Mouse (Mus musculus): ENCODE results near the gene Gnb2. TPM values are rescaled to one million over a fixed set of nuclear protein-coding genes. Genes with fewer than 3 reads are reported as not detected.

The Gnb2 gene
- polyA plus RNA-seq, 2 experiments, result 460 to 770 TPM

DNA sequence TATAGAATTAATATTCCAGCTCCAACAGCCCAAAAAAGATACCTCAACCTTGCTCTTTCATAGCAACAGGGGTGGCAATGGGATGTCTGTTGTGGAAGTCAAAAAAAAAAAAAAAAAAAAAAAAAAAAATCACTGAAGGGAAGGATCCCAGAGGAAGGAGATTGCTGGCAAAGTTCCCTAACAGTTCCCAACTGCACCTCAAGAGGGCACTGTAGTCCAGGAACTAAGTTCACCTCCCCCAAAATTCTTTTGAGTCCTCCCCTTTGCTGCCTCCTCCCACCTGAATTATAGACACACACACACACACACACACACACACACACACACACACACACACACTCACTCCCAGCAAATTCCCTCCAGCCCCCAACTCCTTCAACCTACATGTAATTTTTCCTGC, 52.2 kb downstream of the Gnb2 start:
- H3K27me3 ChIP-seq (ENCODE audit: control insufficient read depth, insufficient read depth, low read length), result 0 out of 2 replicates have a peak, but pooled peaks cover 3% of the 10 kb centered on the region
- no peaks in the 10 kb centered on the region for H3K36me3 ChIP-seq (ENCODE audit: control insufficient read depth, insufficient read depth, low read length)
- DNase-seq (ENCODE audit: low spot score) (peak; percentile 90), ATAC-seq (ENCODE audit: low FRiP score, low read depth) (no peak)
- no peak overlapping the region for H3K4me2 ChIP-seq (replicated peaks; ENCODE audit: low read depth, low read length, severe bottlenecking)
- TF ChIP-seq POLR2A (IDR thresholded peaks at IDR 0.05; ENCODE audit: borderline replicate concordance, extremely low read depth, insufficient read depth, insufficient read length), result no peak
- H3K4me1 ChIP-seq (ENCODE audit: control insufficient read depth, insufficient read depth, low read length), result 0 out of 2 replicates have a peak, but pooled peaks cover 5% of the 10 kb centered on the region
- no peak overlapping the region for H3K9ac ChIP-seq (ENCODE audit: low read depth, low read length, severe bottlenecking)
- H3K4me3 ChIP-seq (replicated peaks; ENCODE audit: low read length), result no peak overlapping the region
- H3K9me3 ChIP-seq (ENCODE audit: control insufficient read depth, low read length), result no peaks in the 10 kb centered on the region
- no peak overlapping the region for H3K27ac ChIP-seq (replicated peaks; ENCODE audit: low read depth, low read length)

Small RNA genes lying within 50 kb of the gene (microRNA-seq; reads per million reads assigned to microRNA genes)
- not detected for gene Mir6418

Other genes starting within 250 kb of the Gnb2 start
- 21.8 and 28.7 TPM in 2 replicates for gene Ache, start 246.0 kb downstream of the Gnb2 start, polyA plus RNA-seq (2012; rRNA removed)
- gene Ache, start 246.0 kb downstream of the Gnb2 start, polyA plus RNA-seq (2014; fragmentation: Nextera tagmentation; extraction: Ambion mirVana), result 18.0 and 21.8 TPM in 2 replicates
- gene Ufsp1, start 238.9 kb downstream of the Gnb2 start, polyA plus RNA-seq (2012; rRNA removed), result 10.4 and 10.5 TPM in 2 replicates
- gene Ufsp1, start 238.9 kb downstream of the Gnb2 start, polyA plus RNA-seq (2014; fragmentation: Nextera tagmentation; extraction: Ambion mirVana), result 9.8 and 10.2 TPM in 2 replicates
- gene Srrt, start 225.8 kb downstream of the Gnb2 start, polyA plus RNA-seq (2012; rRNA removed), result 263 and 300 TPM in 2 replicates
- 104 and 109 TPM in 2 replicates for gene Srrt, start 225.8 kb downstream of the Gnb2 start, polyA plus RNA-seq (2014; fragmentation: Nextera tagmentation; extraction: Ambion mirVana)
- gene Trip6, start 219.1 kb downstream of the Gnb2 start, polyA plus RNA-seq (2012; rRNA removed), result 131 and 155 TPM in 2 replicates
- 91.0 and 105 TPM in 2 replicates for gene Trip6, start 219.1 kb downstream of the Gnb2 start, polyA plus RNA-seq (2014; fragmentation: Nextera tagmentation; extraction: Ambion mirVana)
- 20.2 and 26.1 TPM in 2 replicates for gene Slc12a9, start 199.9 kb downstream of the Gnb2 start, polyA plus RNA-seq (2012; rRNA removed)
- gene Slc12a9, start 199.9 kb downstream of the Gnb2 start, polyA plus RNA-seq (2014; fragmentation: Nextera tagmentation; extraction: Ambion mirVana), result 8.0 and 11.9 TPM in 2 replicates
- 102 and 125 TPM in 2 replicates for gene Ephb4, start 183.4 kb downstream of the Gnb2 start, polyA plus RNA-seq (2012; rRNA removed)
- gene Ephb4, start 183.4 kb downstream of the Gnb2 start, polyA plus RNA-seq (2014; fragmentation: Nextera tagmentation; extraction: Ambion mirVana), result 78.1 and 92.1 TPM in 2 replicates
- 0.35 and 0.37 TPM in 2 replicates for gene Zan, start 56.4 kb downstream of the Gnb2 start, polyA plus RNA-seq (2012; rRNA removed)
- gene Zan, start 56.4 kb downstream of the Gnb2 start, polyA plus RNA-seq (2014; fragmentation: Nextera tagmentation; extraction: Ambion mirVana), result 0.11 TPM in 1 of 2 replicates, not detected in the other
- 40.6 and 50.4 TPM in 2 replicates for gene Pop7, start 31.0 kb downstream of the Gnb2 start, polyA plus RNA-seq (2012; rRNA removed)
- 52.1 and 54.2 TPM in 2 replicates for gene Pop7, start 31.0 kb downstream of the Gnb2 start, polyA plus RNA-seq (2014; fragmentation: Nextera tagmentation; extraction: Ambion mirVana)
- gene Gigyf1, start 15.0 kb downstream of the Gnb2 start, polyA plus RNA-seq (2012; rRNA removed), result 45.1 and 51.5 TPM in 2 replicates
- gene Gigyf1, start 15.0 kb downstream of the Gnb2 start, polyA plus RNA-seq (2014; fragmentation: Nextera tagmentation; extraction: Ambion mirVana), result 11.8 and 13.3 TPM in 2 replicates
- 0.12 and 0.19 TPM in 2 replicates for gene Epo, start 268 bp downstream of the Gnb2 start, polyA plus RNA-seq (2012; rRNA removed)
- 0.83 TPM in 1 of 2 replicates, not detected in the other for gene Epo, start 268 bp downstream of the Gnb2 start, polyA plus RNA-seq (2014; fragmentation: Nextera tagmentation; extraction: Ambion mirVana)
- 0.92 and 1.1 TPM in 2 replicates for gene Actl6b, start 20.0 kb upstream of the Gnb2 start, polyA plus RNA-seq (2012; rRNA removed)
- gene Actl6b, start 20.0 kb upstream of the Gnb2 start, polyA plus RNA-seq (2014; fragmentation: Nextera tagmentation; extraction: Ambion mirVana), result 0.21 and 0.39 TPM in 2 replicates
- 1.6 and 2.1 TPM in 2 replicates for gene Tfr2, start 36.3 kb upstream of the Gnb2 start, polyA plus RNA-seq (2012; rRNA removed)
- gene Tfr2, start 36.3 kb upstream of the Gnb2 start, polyA plus RNA-seq (2014; fragmentation: Nextera tagmentation; extraction: Ambion mirVana), result 0.79 and 1.3 TPM in 2 replicates
- gene Mospd3, start 67.5 kb upstream of the Gnb2 start, polyA plus RNA-seq (2012; rRNA removed), result 68.2 and 103 TPM in 2 replicates
- 49.4 and 52.5 TPM in 2 replicates for gene Mospd3, start 67.5 kb upstream of the Gnb2 start, polyA plus RNA-seq (2014; fragmentation: Nextera tagmentation; extraction: Ambion mirVana)
- gene Pcolce, start 80.3 kb upstream of the Gnb2 start, polyA plus RNA-seq (2012; rRNA removed), result 267 and 329 TPM in 2 replicates
- gene Pcolce, start 80.3 kb upstream of the Gnb2 start, polyA plus RNA-seq (2014; fragmentation: Nextera tagmentation; extraction: Ambion mirVana), result 223 and 227 TPM in 2 replicates
- gene Fbxo24, start 95.5 kb upstream of the Gnb2 start, polyA plus RNA-seq (2012; rRNA removed), result 0.24 and 0.28 TPM in 2 replicates
- gene Fbxo24, start 95.5 kb upstream of the Gnb2 start, polyA plus RNA-seq (2014; fragmentation: Nextera tagmentation; extraction: Ambion mirVana), result 0.12 and 0.15 TPM in 2 replicates
- 25.0 and 33.5 TPM in 2 replicates for gene Lrch4, start 95.6 kb upstream of the Gnb2 start, polyA plus RNA-seq (2012; rRNA removed)
- 36.7 and 37.1 TPM in 2 replicates for gene Lrch4, start 95.6 kb upstream of the Gnb2 start, polyA plus RNA-seq (2014; fragmentation: Nextera tagmentation; extraction: Ambion mirVana)
- 16.7 and 16.8 TPM in 2 replicates for gene Gm20605, start 95.7 kb upstream of the Gnb2 start, polyA plus RNA-seq (2012; rRNA removed)
- 7.4 and 10.4 TPM in 2 replicates for gene Gm20605, start 95.7 kb upstream of the Gnb2 start, polyA plus RNA-seq (2014; fragmentation: Nextera tagmentation; extraction: Ambion mirVana)
- gene Sap25, start 107.8 kb upstream of the Gnb2 start, polyA plus RNA-seq (2012; rRNA removed), result 37.1 and 41.7 TPM in 2 replicates
- gene Sap25, start 107.8 kb upstream of the Gnb2 start, polyA plus RNA-seq (2014; fragmentation: Nextera tagmentation; extraction: Ambion mirVana), result 5.2 and 6.7 TPM in 2 replicates
- gene Irs3, start 112.2 kb upstream of the Gnb2 start, polyA plus RNA-seq (2012; rRNA removed), result 0.30 and 0.60 TPM in 2 replicates
- 0.15 and 0.29 TPM in 2 replicates for gene Irs3, start 112.2 kb upstream of the Gnb2 start, polyA plus RNA-seq (2014; fragmentation: Nextera tagmentation; extraction: Ambion mirVana)
- gene Agfg2, start 151.2 kb upstream of the Gnb2 start, polyA plus RNA-seq (2012; rRNA removed), result 16.3 and 22.6 TPM in 2 replicates
- 10.6 and 13.4 TPM in 2 replicates for gene Agfg2, start 151.2 kb upstream of the Gnb2 start, polyA plus RNA-seq (2014; fragmentation: Nextera tagmentation; extraction: Ambion mirVana)
- gene Nyap1, start 208.1 kb upstream of the Gnb2 start, polyA plus RNA-seq (2012; rRNA removed), result 19.7 and 25.0 TPM in 2 replicates
- 1.2 and 1.4 TPM in 2 replicates for gene Nyap1, start 208.1 kb upstream of the Gnb2 start, polyA plus RNA-seq (2014; fragmentation: Nextera tagmentation; extraction: Ambion mirVana)
- 89.1 and 111 TPM in 2 replicates for gene Tsc22d4, start 212.2 kb upstream of the Gnb2 start, polyA plus RNA-seq (2012; rRNA removed)
- 151 and 164 TPM in 2 replicates for gene Tsc22d4, start 212.2 kb upstream of the Gnb2 start, polyA plus RNA-seq (2014; fragmentation: Nextera tagmentation; extraction: Ambion mirVana)
- gene Ppp1r35, start 245.3 kb upstream of the Gnb2 start, polyA plus RNA-seq (2012; rRNA removed), result 45.2 and 46.8 TPM in 2 replicates
- gene Ppp1r35, start 245.3 kb upstream of the Gnb2 start, polyA plus RNA-seq (2014; fragmentation: Nextera tagmentation; extraction: Ambion mirVana), result 37.6 and 44.9 TPM in 2 replicates

Data from limb, embryonic 14.5 days (tissue).